Mouse (Mus musculus): Measurements from ENCODE around the gene Olfr641. TPM values are rescaled to one million over a fixed set of nuclear protein-coding genes. Genes with fewer than 3 reads are reported as not detected.

The Olfr641 gene
- not detected in 2 replicates for polyA plus RNA-seq (2012; ENCODE audit: insufficient read depth, insufficient read length, missing spikeins)

GRCm38 (mm10) chr7:104035145-104035544 is at the start of gene Olfr641:
Olfr641 (plus strand) TSS chr7:104035445.
- H3K4me3 ChIP-seq (ENCODE audit: insufficient read depth, low read depth, low read length), result no peak within 1 kb of the TSS
- no peak within 1 kb of the TSS for H3K27ac ChIP-seq (replicated peaks; ENCODE audit: low read depth, low read length)
- no peaks in the 10 kb centered on the region for H3K4me1 ChIP-seq (ENCODE audit: control insufficient read depth, insufficient read depth, insufficient read length, low read length)

GRCm38 (mm10) chr7:103998446-103998845 is 36.8 kb upstream of the Olfr641 start, which contains the start of gene Olfr638:
Olfr638 (plus strand) TSS chr7:103998746.
- no peak within 1 kb of the TSS for H3K27ac ChIP-seq (replicated peaks; ENCODE audit: low read depth, low read length)
- no peak within 1 kb of the TSS for H3K4me3 ChIP-seq (ENCODE audit: insufficient read depth, low read depth, low read length)
- H3K4me1 ChIP-seq (ENCODE audit: control insufficient read depth, insufficient read depth, insufficient read length, low read length), result no peaks in the 10 kb centered on the region

GRCm38 (mm10) chr7:103999124-103999523 is 36.1 kb upstream of the Olfr641 start:
- Histone ChIP-seq H3K4me3 (ENCODE audit: insufficient read depth, low read depth, low read length) (no peak overlapping the region), H3K4me1 (ENCODE audit: control insufficient read depth, insufficient read depth, insufficient read length, low read length) (no peaks in the 10 kb centered on the region), H3K27ac (replicated peaks; ENCODE audit: low read depth, low read length) (no peak overlapping the region)

GRCm38 (mm10) chr7:104017203-104017602 is 18.0 kb upstream of the Olfr641 start, which contains the start of gene Olfr639:
Olfr639 (minus strand) TSS chr7:104017303.
- Histone ChIP-seq H3K4me3 (ENCODE audit: insufficient read depth, low read depth, low read length) (no peak within 1 kb of the TSS), H3K27ac (replicated peaks; ENCODE audit: low read depth, low read length) (no peak within 1 kb of the TSS)

GRCm38 (mm10) chr7:104018953-104019352 is 16.3 kb upstream of the Olfr641 start:
- Histone ChIP-seq H3K4me1 (ENCODE audit: control insufficient read depth, insufficient read depth, insufficient read length, low read length) (no peaks in the 10 kb centered on the region), H3K27ac (replicated peaks; ENCODE audit: low read depth, low read length) (no peak overlapping the region), H3K4me3 (ENCODE audit: insufficient read depth, low read depth, low read length) (no peak overlapping the region)

More at GRCm38 (mm10) chr7:104017203-104017602, 18.0 kb upstream of the Olfr641 start, which contains the start of gene Olfr639:
- no peaks in the 10 kb centered on the region for H3K4me1 ChIP-seq (ENCODE audit: control insufficient read depth, insufficient read depth, insufficient read length, low read length)

GRCm38 (mm10) chr7:104021651-104022050 is 13.6 kb upstream of the Olfr641 start:
- Histone ChIP-seq H3K27ac (replicated peaks; ENCODE audit: low read depth, low read length) (no peak overlapping the region), H3K4me1 (ENCODE audit: control insufficient read depth, insufficient read depth, insufficient read length, low read length) (no peaks in the 10 kb centered on the region), H3K4me3 (ENCODE audit: insufficient read depth, low read depth, low read length) (no peak overlapping the region)

GRCm38 (mm10) chr7:104025473-104025872 is 9.8 kb upstream of the Olfr641 start, which contains the start of gene Olfr640:
Olfr640 (minus strand) TSS chr7:104025573.
- H3K27ac ChIP-seq (replicated peaks; ENCODE audit: low read depth, low read length), result no peak within 1 kb of the TSS
- no peak within 1 kb of the TSS for H3K4me3 ChIP-seq (ENCODE audit: insufficient read depth, low read depth, low read length)
- no peaks in the 10 kb centered on the region for H3K4me1 ChIP-seq (ENCODE audit: control insufficient read depth, insufficient read depth, insufficient read length, low read length)

- H3K4me3 ChIP-seq (ENCODE audit: insufficient read depth, low read depth, low read length), result no peak overlapping the region
- no peaks in the 10 kb centered on the region for H3K4me1 ChIP-seq (ENCODE audit: control insufficient read depth, insufficient read depth, insufficient read length, low read length)
- H3K27ac ChIP-seq (replicated peaks; ENCODE audit: low read depth, low read length), result no peak overlapping the region
Observed at GRCm38 (mm10) chr7:104026978-104027377, 8.3 kb upstream of the Olfr641 start.

- Histone ChIP-seq H3K4me3 (ENCODE audit: insufficient read depth, low read depth, low read length) (no peak overlapping the region), H3K4me1 (ENCODE audit: control insufficient read depth, insufficient read depth, insufficient read length, low read length) (no peaks in the 10 kb centered on the region), H3K27ac (replicated peaks; ENCODE audit: low read depth, low read length) (no peak overlapping the region)
Observed at GRCm38 (mm10) chr7:104050745-104051144, 15.5 kb downstream of the Olfr641 start.

GRCm38 (mm10) chr7:104052566-104052965 is 17.3 kb downstream of the Olfr641 start, which contains the start of gene Olfr642:
Olfr642 (minus strand) TSS chr7:104052666.
- Histone ChIP-seq H3K4me1 (ENCODE audit: control insufficient read depth, insufficient read depth, insufficient read length, low read length) (no peaks in the 10 kb centered on the region), H3K27ac (replicated peaks; ENCODE audit: low read depth, low read length) (no peak within 1 kb of the TSS), H3K4me3 (ENCODE audit: insufficient read depth, low read depth, low read length) (no peak within 1 kb of the TSS)

- H3K27ac ChIP-seq (replicated peaks; ENCODE audit: low read depth, low read length), result no peak overlapping the region
- no peaks in the 10 kb centered on the region for H3K4me1 ChIP-seq (ENCODE audit: control insufficient read depth, insufficient read depth, insufficient read length, low read length)
- H3K4me3 ChIP-seq (ENCODE audit: insufficient read depth, low read depth, low read length), result no peak overlapping the region
Observed at GRCm38 (mm10) chr7:104059215-104059614, 24.0 kb downstream of the Olfr641 start.

GRCm38 (mm10) chr7:104061345-104061744 is 26.1 kb downstream of the Olfr641 start, which contains the start of gene 4930516K23Rik:
4930516K23Rik (minus strand) TSS chr7:104061445.
- Histone ChIP-seq H3K4me1 (ENCODE audit: control insufficient read depth, insufficient read depth, insufficient read length, low read length) (no peaks in the 10 kb centered on the region), H3K27ac (replicated peaks; ENCODE audit: low read depth, low read length) (no peak within 1 kb of the TSS), H3K4me3 (ENCODE audit: insufficient read depth, low read depth, low read length) (no peak within 1 kb of the TSS)

- no peak within 1 kb of the TSS for H3K4me3 ChIP-seq (ENCODE audit: insufficient read depth, low read depth, low read length)
- H3K27ac ChIP-seq (replicated peaks; ENCODE audit: low read depth, low read length), result no peak within 1 kb of the TSS
Observed at GRCm38 (mm10) chr7:104071769-104072168, 36.5 kb downstream of the Olfr641 start, which contains the start of gene Olfr644. Olfr644 (minus strand) TSS chr7:104071869.

GRCm38 (mm10) chr7:104085365-104085764 is 50.1 kb downstream of the Olfr641 start, which contains the start of gene Olfr645:
Olfr645 (minus strand) TSS chr7:104085465.
- H3K4me1 ChIP-seq (ENCODE audit: control insufficient read depth, insufficient read depth, insufficient read length, low read length), result no peaks in the 10 kb centered on the region
- H3K27ac ChIP-seq (replicated peaks; ENCODE audit: low read depth, low read length), result no peak within 1 kb of the TSS
- H3K4me3 ChIP-seq (ENCODE audit: insufficient read depth, low read depth, low read length), result no peak within 1 kb of the TSS

More at GRCm38 (mm10) chr7:104071769-104072168, 36.5 kb downstream of the Olfr641 start, which contains the start of gene Olfr644:
- no peaks in the 10 kb centered on the region for H3K4me1 ChIP-seq (ENCODE audit: control insufficient read depth, insufficient read depth, insufficient read length, low read length)

All from brown adipose tissue, adult 24 weeks (tissue).